Mouse (Mus musculus) CH12.LX (cell line): ENCODE measurements around the gene Cdh5. TPM values are rescaled to one million over a fixed set of nuclear protein-coding genes. Genes with fewer than 3 reads are reported as not detected.
"Not testable (repeated sequence)": the region's sequence is repeated elsewhere in the genome, so short reads cannot be mapped to it uniquely, and the experiment has no call there.

Experiments used
- DNase-seq: peaks from one replicate; pipeline ENCODE4 v3.0.0-alpha.2; 2013; ENCODE audit errors: extremely low read depth
- H3K27ac ChIP-seq: 2 replicates; pipeline ENCODE4 v1.5.1; 2012; ENCODE audit warnings: low read depth, mild to moderate bottlenecking, control low read depth, moderate library complexity; ENCODE audit not compliant: insufficient read depth
- H3K27me3 ChIP-seq: replicated peaks from 2 replicates; pipeline ENCODE3; 2012; ENCODE audit warnings: inconsistent platforms
- H3K36me3 ChIP-seq, 2 experiments: replicated peaks in 1 of 2; 2 replicates each; pipeline versions ENCODE3 to v1.6.1; 2012; ENCODE audit warnings: inconsistent platforms in 1 of 2, low read length in 1 of 2, mild to moderate bottlenecking in 1 of 2, mixed read lengths in 1 of 2, moderate library complexity in 1 of 2; ENCODE audit not compliant: control insufficient read depth in 1 of 2, insufficient read depth in 1 of 2
- H3K4me1 ChIP-seq, 2 experiments: 2 replicates each; pipeline ENCODE4 v1.6.1; 2012; ENCODE audit warnings: inconsistent platforms in 1 of 2, moderate library complexity in 1 of 2; ENCODE audit not compliant: insufficient read depth in 2 of 2, control insufficient read depth in 1 of 2
- H3K4me2 ChIP-seq: 2 replicates; pipeline ENCODE4 v1.6.1; 2012; ENCODE audit warnings: low read depth, mild to moderate bottlenecking, control low read depth; ENCODE audit not compliant: poor library complexity, insufficient read depth, severe bottlenecking
- H3K4me3 ChIP-seq, 3 experiments: fragments of 150-350 bp in 1 of 3; sonication (generic) in 1 of 3; replicated peaks in 1 of 3; 2 replicates each; pipeline versions ENCODE3 to v1.5.1; 2011 to 2012; ENCODE audit warnings: low read depth in 2 of 3, low read length in 2 of 3, mild to moderate bottlenecking in 2 of 3, moderate library complexity in 2 of 3, control low read depth in 1 of 3, improper control_type of control experiment in 1 of 3, inconsistent platforms in 1 of 3, mixed read lengths in 1 of 3; ENCODE audit not compliant: poor library complexity in 1 of 3
- H3K79me2 ChIP-seq: replicated peaks from 2 replicates; pipeline ENCODE4 v1.6.1; 2012; ENCODE audit warnings: mild to moderate bottlenecking, moderate library complexity; ENCODE audit not compliant: control insufficient read depth, poor library complexity, insufficient read depth, severe bottlenecking; ENCODE audit errors: extremely low read depth
- H3K9ac ChIP-seq: 2 replicates; pipeline ENCODE4 v1.6.1; 2012; ENCODE audit warnings: low read depth, mild to moderate bottlenecking, control low read depth, moderate library complexity; ENCODE audit not compliant: insufficient read depth
- H3K9me3 ChIP-seq: replicated peaks from 2 replicates; pipeline ENCODE3; 2012; ENCODE audit warnings: low read length, inconsistent platforms, mixed read lengths
- CTCF ChIP-seq, 2 experiments: IDR thresholded peaks in 1 of 2; conservative IDR thresholded peaks in 1 of 2; 2 replicates each; pipeline ENCODE4 v1.5.1; 2011 to 2012; ENCODE audit warnings: low read depth in 2 of 2, low read length in 2 of 2, improper control_type of control experiment in 1 of 2, inconsistent platforms in 1 of 2, mild to moderate bottlenecking in 1 of 2, moderate library complexity in 1 of 2
- ELF1 ChIP-seq: IDR thresholded peaks from 2 replicates; pipeline ENCODE4 v1.6.1; 2014; ENCODE audit warnings: low read depth, mild to moderate bottlenecking, inconsistent platforms, low read length, improper control_type of control experiment
- KAT2A ChIP-seq: IDR thresholded peaks from 2 replicates; pipeline ENCODE4 v1.6.1; 2012; ENCODE audit warnings: low read length, improper control_type of control experiment, inconsistent platforms; ENCODE audit not compliant: insufficient replicate concordance
- MAZ ChIP-seq: IDR thresholded peaks from 2 replicates; pipeline ENCODE4 v1.6.1; 2012; ENCODE audit warnings: low read depth, mild to moderate bottlenecking, inconsistent platforms, low read length, improper control_type of control experiment, moderate library complexity
- MYC ChIP-seq: IDR thresholded peaks from 2 replicates; pipeline ENCODE4 v1.6.1; 2011; ENCODE audit warnings: low read depth, mild to moderate bottlenecking, improper control_type of control experiment, low read length
- TBP ChIP-seq: conservative IDR thresholded peaks from 2 replicates; pipeline ENCODE4 v1.6.1; 2011; ENCODE audit warnings: low read depth, low read length, improper control_type of control experiment
- TCF12 ChIP-seq: IDR thresholded peaks from 2 replicates; pipeline ENCODE4 v1.6.1; 2014; ENCODE audit warnings: low read depth, mild to moderate bottlenecking, inconsistent platforms, low read length, improper control_type of control experiment
- USF1 ChIP-seq: IDR thresholded peaks from 2 replicates; pipeline ENCODE4 v1.6.1; 2014; ENCODE audit warnings: low read depth, mild to moderate bottlenecking, inconsistent platforms, low read length, improper control_type of control experiment
- ZNF384 ChIP-seq: IDR thresholded peaks from 2 replicates; pipeline ENCODE4 v1.6.1; 2012; ENCODE audit warnings: low read depth, low read length, improper control_type of control experiment, inconsistent platforms
- dilution Hi-C: fragments of 300-500 bp; cut with MboI; formaldehyde crosslinking; loops from 2 replicates; pipeline ENCODE4 v1.14.3; 2020; ENCODE audit warnings: low sequenced_read_pairs; ENCODE audit not compliant: extremely low pct_unique_long_range_greater_than_20kb, extremely low pct_ligation_motif_present
- in situ Hi-C: fragments of 300-500 bp; cut with MboI; formaldehyde crosslinking; loops from 3 replicates; pipeline ENCODE4 v1.14.3; 2019; ENCODE audit warnings: low sequenced_read_pairs, low pct_ligation_motif_present, low pct_unique_long_range_greater_than_20kb, mixed read lengths
- polyA plus RNA-seq: library from polyadenylated mRNA; unstranded; fragments of >175 nt; gene quantifications from 2 replicates; pipeline ENCODE4 v1.2.1, GENCODE M21; 2012; ENCODE audit warnings: low read depth; ENCODE audit not compliant: insufficient read length
- total RNA-seq, 2 experiments: library from RNA; depleted of rRNA; stranded (reverse); fragments of 300-350 nt in 1 of 2; fragments of >200 nt in 1 of 2; gene quantifications; 2 replicates each; pipeline ENCODE4 v1.2.3; 2012 to 2014

Gene Cdh5
- total and polyA plus RNA-seq, 3 experiments = 0.25 to 1.8 (median 0.48) TPM

DNA sequence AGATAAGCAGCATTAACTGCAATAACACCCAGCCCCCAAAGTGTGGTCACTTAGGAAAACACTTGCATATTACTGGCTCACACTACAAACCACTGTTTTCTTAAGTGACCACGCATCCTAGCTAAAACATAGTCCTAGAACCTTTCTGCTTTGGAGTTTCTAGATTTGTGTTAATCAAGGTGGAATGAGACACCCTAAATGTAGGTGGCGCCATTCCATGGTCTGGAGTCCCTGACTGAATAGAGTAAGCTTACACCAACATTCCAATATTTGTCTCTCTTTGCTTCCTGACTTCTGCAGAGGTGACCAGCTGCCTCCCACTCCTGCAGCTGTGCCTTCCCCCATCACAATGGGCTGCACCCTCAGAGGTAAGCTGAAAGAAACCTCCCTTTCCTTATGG lies 14.8 kb upstream of the Cdh5 start:
- Histone ChIP-seq H3K36me3 (no peaks in the 10 kb centered on the region), H3K27me3 (no peaks in the 10 kb centered on the region), H3K4me3 (no peak overlapping the region), H3K9me3 (no peaks in the 10 kb centered on the region)
- TF ChIP-seq CTCF (conservative IDR thresholded peaks at IDR 0.05 in 1 of 2, IDR thresholded peaks at IDR 0.05 in 1 of 2; ENCODE audit: low read depth in 2 of 2, low read length in 2 of 2) = peak; percentile 12 to 48; a peak in 2 of 4 replicates
- TF ChIP-seq MYC = no peak
- TF ChIP-seq, all 38 proteins: peak for 1
- no peak overlapping the region for H3K9ac ChIP-seq
- H3K27ac ChIP-seq = no peak overlapping the region
- DNase-seq = no peak
- H3K4me2 ChIP-seq = no peak overlapping the region
- dilution Hi-C loops (no loop called here), in situ Hi-C loops (no loop called here)
- H3K79me2 ChIP-seq = no peaks in the 10 kb centered on the region
- H3K4me1 ChIP-seq = peaks cover 0 to 10% of the 10 kb centered on the region in 2 experiments; a peak in 2 of 4 replicates

DNA sequence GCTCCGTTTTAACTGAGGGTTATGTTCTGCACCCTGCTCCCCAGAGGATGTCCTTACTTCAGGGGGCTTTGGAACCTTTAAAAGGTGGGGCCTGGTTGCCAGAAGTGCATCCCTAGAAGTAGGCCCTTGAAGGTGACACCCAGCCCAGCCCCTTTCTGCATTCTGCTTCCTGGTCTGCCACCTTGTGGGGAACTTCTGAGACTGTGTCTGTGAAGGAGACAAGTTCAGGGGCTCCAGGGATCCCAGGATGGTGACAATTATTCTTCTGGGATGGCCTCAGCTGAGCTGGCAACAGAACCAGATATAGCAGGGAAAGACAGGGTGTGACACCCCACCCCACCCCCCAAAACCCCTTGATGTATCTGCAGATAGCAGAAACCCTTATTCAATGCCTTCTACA lies 14.3 kb upstream of the Cdh5 start:
- TF ChIP-seq KAT2A = no peak
- TF ChIP-seq MAZ = no peak
- no peak for TF ChIP-seq USF1
- TF ChIP-seq CTCF (conservative IDR thresholded peaks at IDR 0.05 in 1 of 2, IDR thresholded peaks at IDR 0.05 in 1 of 2; ENCODE audit: low read depth in 2 of 2, low read length in 2 of 2) = peak in 1 of 2 experiments; percentile 17; a peak in 1 of 4 replicates
- TF ChIP-seq ZNF384 = no peak
- TF ChIP-seq TBP = no peak
- TF ChIP-seq ELF1 = no peak
- TF ChIP-seq TCF12 = no peak

DNA sequence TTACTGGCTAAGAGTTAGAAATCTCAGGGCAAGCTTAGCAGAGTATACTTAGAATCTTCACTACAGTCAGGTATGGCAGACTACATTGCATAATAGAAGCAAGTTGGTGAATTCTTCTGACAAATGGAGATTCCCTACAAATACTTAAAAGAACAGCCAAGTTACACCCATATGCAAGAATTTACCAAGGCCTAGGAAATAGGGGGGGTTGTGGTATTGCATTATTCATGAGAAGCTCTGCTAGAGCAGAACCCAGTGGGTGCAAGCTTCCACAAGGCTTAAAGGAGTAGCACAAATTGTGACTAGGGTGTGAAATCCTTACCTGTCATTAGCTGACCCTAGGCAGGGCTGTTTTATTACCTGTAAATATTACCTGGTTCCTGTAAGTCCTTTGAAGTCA lies 13.5 kb upstream of the Cdh5 start:
- H3K27ac ChIP-seq, in situ Hi-C loops, H3K27me3 ChIP-seq, H3K79me2 ChIP-seq, dilution Hi-C loops, H3K9me3 ChIP-seq, H3K36me3 ChIP-seq, H3K9ac ChIP-seq, H3K4me3 ChIP-seq, DNase-seq, H3K4me2 ChIP-seq: not testable (repeated sequence)
- H3K4me1 ChIP-seq = peaks cover 0 to 14% of the 10 kb centered on the region in 2 experiments; a peak in 2 of 4 replicates

More for the DNA sequence above, 14.3 kb upstream of the Cdh5 start:
- DNase-seq = no peak
- H3K4me3 ChIP-seq = no peak overlapping the region
- no peak overlapping the region for H3K9ac ChIP-seq
- in situ Hi-C loops = no loop called here
- H3K36me3 ChIP-seq = no peaks in the 10 kb centered on the region
- H3K79me2 ChIP-seq = no peaks in the 10 kb centered on the region
- H3K4me2 ChIP-seq = no peak overlapping the region
- H3K27me3 ChIP-seq = no peaks in the 10 kb centered on the region
- H3K9me3 ChIP-seq = no peaks in the 10 kb centered on the region
- H3K4me1 ChIP-seq = peaks cover 0 to 14% of the 10 kb centered on the region in 2 experiments; a peak in 2 of 4 replicates
- no peak overlapping the region for H3K27ac ChIP-seq
- dilution Hi-C loops = no loop called here
